Mouse (Mus musculus) megakaryocyte, embryonic 14.5 days (primary cell): Measurements from ENCODE around the gene Coq9.

Experiments
- FLI1 ChIP-seq: IDR thresholded peaks from 2 replicates; pipeline ENCODE4 v1.6.1; 2012; ENCODE audit warnings: low read length, inconsistent platforms, mixed read lengths
- GATA1 ChIP-seq: IDR thresholded peaks from 3 replicates; pipeline ENCODE4 v1.6.1; 2012; ENCODE audit warnings: mixed read lengths, low read length, inconsistent platforms, borderline replicate concordance

GRCm38 (mm10) chr8:94862487-94863220 is 24.5 kb downstream of the Coq9 start:
- TF ChIP-seq GATA1 (no peak), FLI1 (no peak)
